Mouse (Mus musculus) embryonic facial prominence, embryonic 15.5 days (tissue): ENCODE measurements at regions not wholly inside any gene's neighbourhood (a gene's known extent, or its start where the extent isn't known, plus 50 kb on each side); places are given as distances from the start of the nearest gene placed in this dataset.

Source experiments
- ATAC-seq: fragments of 200-750 bp; cut with Nextera tagmentation; 2 replicates; pipeline ENCODE4 v1.8.0; 2017; ENCODE audit warnings: low read depth, moderate TSS enrichment; ENCODE audit not compliant: insufficient number of reproducible peaks, low FRiP score, low TSS enrichment
- H3K27ac ChIP-seq: fragments of 300-500 bp; sonication (generic); replicated peaks from 2 replicates; pipeline ENCODE4 v1.5.1; 2015; ENCODE audit warnings: mild to moderate bottlenecking, inconsistent platforms
- H3K27me3 ChIP-seq: fragments of 300-500 bp; sonication (generic); 2 replicates; pipeline ENCODE4 v1.6.1; 2015; ENCODE audit warnings: inconsistent platforms
- H3K36me3 ChIP-seq: fragments of 300-500 bp; sonication (generic); 2 replicates; pipeline ENCODE4 v1.6.1; 2015; ENCODE audit warnings: mild to moderate bottlenecking, inconsistent platforms
- H3K4me1 ChIP-seq: fragments of 300-500 bp; sonication (generic); 2 replicates; pipeline ENCODE4 v1.6.1; 2015; ENCODE audit warnings: inconsistent platforms
- H3K4me2 ChIP-seq: fragments of 300-500 bp; sonication (generic); replicated peaks from 2 replicates; pipeline ENCODE4 v1.6.1; 2015; ENCODE audit warnings: mild to moderate bottlenecking, inconsistent platforms
- H3K4me3 ChIP-seq: fragments of 300-500 bp; sonication (generic); replicated peaks from 2 replicates; pipeline ENCODE4 v1.5.1; 2015; ENCODE audit warnings: mild to moderate bottlenecking, inconsistent platforms
- H3K9ac ChIP-seq: fragments of 300-500 bp; sonication (generic); 2 replicates; pipeline ENCODE4 v1.6.1; 2015; ENCODE audit warnings: inconsistent platforms
- H3K9me3 ChIP-seq: fragments of 300-500 bp; sonication (generic); replicated peaks from 2 replicates; pipeline ENCODE4 v1.6.1; 2016; ENCODE audit warnings: inconsistent platforms
- WGBS: fragments of 180-500 bp; shearing (Covaris S2); methylation state at CpG from one replicate; pipeline ENCODE4 v1.1.7; 2015; 5-methylcytosine and 5-hydroxymethylcytosine counted together

DNA sequence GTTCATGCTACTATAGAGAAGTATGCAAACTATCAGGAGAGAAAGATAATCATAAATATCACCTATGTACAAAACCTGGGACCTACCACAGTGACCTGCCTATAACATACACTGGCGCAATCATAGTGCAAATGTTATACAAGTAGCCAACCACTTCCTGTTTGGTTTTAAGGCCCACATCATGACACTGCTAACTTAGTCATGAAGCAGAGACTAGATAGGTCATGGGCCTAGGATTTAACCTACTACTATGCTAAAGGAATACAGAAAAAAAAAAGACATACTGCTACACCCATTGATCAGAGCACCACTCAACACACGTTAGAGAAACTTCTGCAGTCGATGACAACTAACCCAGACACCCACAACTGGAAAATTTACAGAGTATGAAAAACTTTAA lies 498.6 kb upstream of the Acvr2a start:
- Histone ChIP-seq H3K36me3 (no peaks in the 10 kb centered on the region), H3K4me3 (no peak overlapping the region), H3K27me3 (no peaks in the 10 kb centered on the region), H3K27ac (no peak overlapping the region), H3K4me1 (0 out of 2 replicates have a peak, but pooled peaks cover 4% of the 10 kb centered on the region), H3K9me3 (no peaks in the 10 kb centered on the region), H3K4me2 (no peak overlapping the region), H3K9ac (no peak overlapping the region)
- whole genome bisulfite sequencing = 92% methylated on average over 3 of the region's 3 CpGs
- no peak for ATAC-seq

- no peak overlapping the region for H3K4me2 ChIP-seq
- no peaks in the 10 kb centered on the region for H3K27me3 ChIP-seq
- 0 out of 2 replicates have a peak, but pooled peaks cover 4% of the 10 kb centered on the region for H3K4me1 ChIP-seq
- peak; percentile 71 for ATAC-seq
- no peaks in the 10 kb centered on the region for H3K36me3 ChIP-seq
- H3K27ac ChIP-seq = no peak overlapping the region
- H3K9me3 ChIP-seq = no peaks in the 10 kb centered on the region
- H3K9ac ChIP-seq = no peak overlapping the region
- 66% methylated on average over 8 of the region's 8 CpGs for WGBS
- no peak overlapping the region for H3K4me3 ChIP-seq
Observed at GRCm38 (mm10) chr2:48316180-48316889, 497.6 kb upstream of the Acvr2a start.

GRCm38 (mm10) chr2:48317821-48318220 lies 496.1 kb upstream of the Acvr2a start:
- no peaks in the 10 kb centered on the region for H3K36me3 ChIP-seq
- no peaks in the 10 kb centered on the region for H3K9me3 ChIP-seq
- 0 out of 2 replicates have a peak, but pooled peaks cover 4% of the 10 kb centered on the region for H3K4me1 ChIP-seq
- H3K27me3 ChIP-seq = no peaks in the 10 kb centered on the region
- H3K27ac ChIP-seq = peak overlapping the region; percentile 61
- no peak for ATAC-seq
- H3K4me2 ChIP-seq = no peak overlapping the region
- 59% methylated on average over 7 of the region's 7 CpGs for WGBS
- H3K4me3 ChIP-seq = no peak overlapping the region
- H3K9ac ChIP-seq = no peak overlapping the region

DNA sequence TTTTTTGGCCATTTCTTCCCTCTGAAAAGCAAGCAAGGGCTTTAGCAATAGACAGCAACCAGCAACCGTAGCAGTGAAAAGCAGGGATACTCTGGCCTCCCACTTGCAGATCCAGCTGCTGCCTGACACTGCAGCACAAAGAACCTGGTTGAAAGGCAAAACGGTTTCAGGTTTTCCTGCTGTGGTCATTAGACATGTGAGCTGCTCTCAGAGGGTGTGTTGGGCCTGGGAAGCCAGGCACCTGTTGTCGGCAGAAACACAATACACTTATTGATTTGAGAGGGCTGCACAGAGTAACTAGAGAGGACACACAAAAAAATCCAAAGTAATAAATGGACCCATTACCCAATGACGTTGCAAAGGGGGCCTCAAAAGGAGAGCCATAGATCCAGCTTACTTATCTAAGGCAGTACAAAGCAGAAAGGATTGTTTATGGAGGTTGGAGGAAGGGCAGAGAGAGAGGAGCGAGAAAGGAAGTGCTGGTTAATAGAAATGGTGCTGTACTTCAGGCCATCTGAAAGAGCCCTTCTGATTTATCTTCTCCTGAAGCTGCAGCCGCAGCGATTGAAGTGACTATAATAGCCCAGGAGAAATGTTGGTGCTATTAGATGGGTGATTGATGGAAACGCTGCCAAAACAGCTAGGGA lies 495.4 kb upstream of the Acvr2a start:
- no peaks in the 10 kb centered on the region for H3K9me3 ChIP-seq
- H3K36me3 ChIP-seq = no peaks in the 10 kb centered on the region
- H3K4me2 ChIP-seq = no peak overlapping the region
- H3K4me3 ChIP-seq = no peak overlapping the region
- H3K27ac ChIP-seq = no peak overlapping the region
- no peak overlapping the region for H3K9ac ChIP-seq
- H3K27me3 ChIP-seq = no peaks in the 10 kb centered on the region
- 0 out of 2 replicates have a peak, but pooled peaks cover 4% of the 10 kb centered on the region for H3K4me1 ChIP-seq
- ATAC-seq = peak; percentile 77
- 38% methylated on average over 8 of the region's 8 CpGs for WGBS

DNA sequence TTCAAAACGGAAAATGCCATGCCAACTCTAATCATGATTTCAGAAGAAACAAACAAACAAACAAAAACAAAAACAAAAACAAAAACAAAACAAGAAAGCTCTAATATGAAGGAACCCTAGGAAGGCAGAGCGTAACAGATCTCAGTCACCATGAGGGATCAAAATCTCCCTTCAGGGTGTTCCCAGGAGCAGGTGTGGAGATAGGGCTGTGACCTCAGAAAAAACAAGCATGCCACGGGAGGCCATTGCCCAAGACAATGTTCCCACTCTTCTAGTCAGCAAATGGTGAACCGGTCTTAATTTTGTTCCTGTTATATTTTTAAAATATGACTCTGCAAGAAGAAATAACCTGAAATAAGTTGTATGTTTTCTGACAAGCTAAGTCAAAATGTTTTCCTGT lies 492.4 kb upstream of the Acvr2a start:
- Histone ChIP-seq H3K4me2 (no peak overlapping the region), H3K9me3 (no peaks in the 10 kb centered on the region), H3K27ac (no peak overlapping the region), H3K27me3 (no peaks in the 10 kb centered on the region), H3K36me3 (no peaks in the 10 kb centered on the region), H3K4me3 (no peak overlapping the region), H3K9ac (no peak overlapping the region), H3K4me1 (0 out of 2 replicates have a peak, but pooled peaks cover 1% of the 10 kb centered on the region)
- 54% methylated on average over 4 of the region's 4 CpGs for WGBS
- ATAC-seq = no peak

DNA sequence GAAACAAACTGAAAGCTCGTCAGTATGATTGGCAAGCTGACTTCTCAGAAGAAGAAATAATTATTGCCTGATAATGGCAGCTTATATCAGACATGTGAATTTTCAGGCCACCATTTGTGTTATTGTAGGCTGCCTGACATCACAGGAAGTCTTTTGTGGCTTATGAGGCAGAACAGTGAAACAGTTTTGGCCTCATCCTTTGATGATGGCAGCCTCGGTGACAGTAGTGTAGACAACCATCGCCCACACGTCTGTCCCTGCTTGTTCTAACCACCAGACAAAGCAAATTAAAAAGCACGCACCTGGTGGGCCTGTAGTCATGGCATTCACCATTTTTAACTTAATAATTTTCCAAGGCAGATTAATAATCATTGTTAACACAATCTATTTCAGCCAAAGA lies 491.6 kb upstream of the Acvr2a start:
- H3K4me1 ChIP-seq = no peaks in the 10 kb centered on the region
- H3K4me3 ChIP-seq = no peak overlapping the region
- H3K4me2 ChIP-seq = no peak overlapping the region
- WGBS = 75% methylated on average over 5 of the region's 5 CpGs
- H3K36me3 ChIP-seq = no peaks in the 10 kb centered on the region
- no peak for ATAC-seq
- H3K9me3 ChIP-seq = no peaks in the 10 kb centered on the region
- H3K9ac ChIP-seq = no peak overlapping the region
- H3K27ac ChIP-seq = no peak overlapping the region
- no peaks in the 10 kb centered on the region for H3K27me3 ChIP-seq

DNA sequence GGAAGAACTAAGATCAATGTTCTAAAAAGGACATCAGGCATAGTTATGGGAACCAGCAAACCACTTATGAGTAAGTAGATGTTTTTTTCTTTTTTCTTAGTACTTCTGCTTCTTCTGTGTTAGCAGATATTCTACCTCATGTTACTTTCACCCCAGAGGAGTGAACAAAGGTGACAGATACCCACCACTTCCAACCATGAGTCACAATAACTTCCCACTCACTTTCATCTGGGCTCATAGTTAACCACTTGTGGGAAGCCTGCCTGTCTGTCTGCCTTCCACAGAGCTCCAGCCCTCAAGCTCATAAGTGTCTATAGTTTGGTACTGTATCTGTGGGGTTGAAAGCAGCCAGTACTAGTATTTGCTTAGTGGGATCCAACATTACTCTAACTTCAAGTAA lies 485.7 kb upstream of the Acvr2a start:
- no peak overlapping the region for H3K9ac ChIP-seq
- no peaks in the 10 kb centered on the region for H3K9me3 ChIP-seq
- H3K36me3 ChIP-seq = no peaks in the 10 kb centered on the region
- no peaks in the 10 kb centered on the region for H3K4me1 ChIP-seq
- H3K27ac ChIP-seq = no peak overlapping the region
- no peak for ATAC-seq
- no peak overlapping the region for H3K4me3 ChIP-seq
- no peak overlapping the region for H3K4me2 ChIP-seq
- no peaks in the 10 kb centered on the region for H3K27me3 ChIP-seq

GRCm38 (mm10) chr2:48332783-48333182 lies 481.1 kb upstream of the Acvr2a start:
- H3K27me3 ChIP-seq = no peaks in the 10 kb centered on the region
- H3K4me1 ChIP-seq = peaks cover 8% of the 10 kb centered on the region; the same call in 1 of the 2 replicates
- H3K9me3 ChIP-seq = no peaks in the 10 kb centered on the region
- peak overlapping the region; percentile 18; the same call in 1 of the 2 replicates for H3K4me3 ChIP-seq
- WGBS = 29% methylated on average over 10 of the region's 10 CpGs
- no peak overlapping the region for H3K9ac ChIP-seq
- no peaks in the 10 kb centered on the region for H3K36me3 ChIP-seq
- H3K27ac ChIP-seq = no peak overlapping the region
- ATAC-seq = peak; percentile 24; the same call in 1 of the 2 replicates
- peak overlapping the region; percentile 34 for H3K4me2 ChIP-seq

- H3K27ac ChIP-seq = no peak overlapping the region
- no peak overlapping the region for H3K4me2 ChIP-seq
- ATAC-seq = no peak
- no peaks in the 10 kb centered on the region for H3K27me3 ChIP-seq
- H3K36me3 ChIP-seq = no peaks in the 10 kb centered on the region
- H3K4me3 ChIP-seq = no peak overlapping the region
- no peak overlapping the region for H3K9ac ChIP-seq
- H3K4me1 ChIP-seq = no peaks in the 10 kb centered on the region
- 73% methylated on average over 4 of the region's 4 CpGs for WGBS
- H3K9me3 ChIP-seq = no peaks in the 10 kb centered on the region
Observed at GRCm38 (mm10) chr2:48348021-48348420, 465.9 kb upstream of the Acvr2a start.

DNA sequence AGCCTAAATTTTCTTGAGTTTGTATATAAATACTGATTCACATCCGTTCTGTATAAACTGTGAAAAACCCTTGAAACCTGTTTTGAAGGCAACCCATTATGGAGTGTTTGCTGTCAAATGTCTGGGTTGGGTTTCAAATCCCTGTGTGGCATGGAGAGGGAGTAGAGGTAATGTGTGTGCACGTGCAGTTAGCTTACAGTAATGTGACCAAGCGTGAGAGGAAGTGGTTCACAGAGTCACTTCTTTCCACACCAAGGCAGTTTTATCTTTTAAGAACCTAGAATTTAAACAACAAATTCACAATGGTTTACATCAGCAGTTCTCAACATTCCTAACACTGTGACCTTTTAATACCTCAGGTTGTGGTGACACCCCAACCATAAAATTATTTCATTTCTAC lies 464.1 kb upstream of the Acvr2a start:
- H3K27ac ChIP-seq = no peak overlapping the region
- WGBS = 68% methylated on average over 3 of the region's 3 CpGs
- no peaks in the 10 kb centered on the region for H3K27me3 ChIP-seq
- no peaks in the 10 kb centered on the region for H3K4me1 ChIP-seq
- no peak overlapping the region for H3K4me3 ChIP-seq
- H3K9ac ChIP-seq = no peak overlapping the region
- no peak overlapping the region for H3K4me2 ChIP-seq
- no peak for ATAC-seq
- 0 out of 2 replicates have a peak, but pooled peaks cover 3% of the 10 kb centered on the region for H3K9me3 ChIP-seq
- no peaks in the 10 kb centered on the region for H3K36me3 ChIP-seq

- no peaks in the 10 kb centered on the region for H3K36me3 ChIP-seq
- no peak overlapping the region for H3K4me3 ChIP-seq
- no peak overlapping the region for H3K9ac ChIP-seq
- no peak overlapping the region for H3K27ac ChIP-seq
- H3K27me3 ChIP-seq = no peaks in the 10 kb centered on the region
- H3K4me2 ChIP-seq = no peak overlapping the region
- H3K4me1 ChIP-seq = no peaks in the 10 kb centered on the region
- 0 out of 2 replicates have a peak, but pooled peaks cover 3% of the 10 kb centered on the region for H3K9me3 ChIP-seq
- WGBS = 73% methylated on average over 1 of the region's 1 CpGs
- no peak for ATAC-seq
Observed at GRCm38 (mm10) chr2:48350206-48350605, 463.7 kb upstream of the Acvr2a start.
